In genomic region chr2:173073666-173074065, GRCm38 (mm10) we compare ENCODE assay signal across 24 mouse cellular contexts. TPM values are rescaled to one million over a fixed set of nuclear protein-coding genes. Genes with fewer than 3 reads are reported as not detected.
"Had no signal": no experiment of that assay in that cellular context is flagged by ENCODE, and none has a peak within 500 bp of the region (broad histone marks: within the 10 kb centered on the region; RNA-seq: fewer than 3 reads in every experiment).

No protein-coding gene starts in this region.

- ATAC-seq: midbrain, embryonic 13.5 days; midbrain, embryonic 16.5 days had no signal

- H3K36me3 ChIP-seq: limb, embryonic 10.5 days; limb, embryonic 13.5 days; lung, embryonic 15.5 days; midbrain, embryonic 10.5 days; midbrain, embryonic 13.5 days; neural tube, embryonic 13.5 days; stomach, embryonic 15.5 days had no signal

- H3K27me3 ChIP-seq: limb, embryonic 13.5 days; lung, embryonic 15.5 days; midbrain, embryonic 13.5 days; neural tube, embryonic 13.5 days; stomach, embryonic 15.5 days had no signal

- H3K9ac ChIP-seq: limb, embryonic 13.5 days; lung, embryonic 15.5 days; midbrain, embryonic 13.5 days; neural tube, embryonic 13.5 days; stomach, embryonic 15.5 days had no signal

- H3K9me3 ChIP-seq: limb, embryonic 10.5 days; lung, embryonic 15.5 days; neural tube, embryonic 13.5 days; stomach, embryonic 15.5 days had no signal

- H3K4me1 ChIP-seq: limb, embryonic 10.5 days; limb, embryonic 13.5 days; lung, embryonic 15.5 days; midbrain, embryonic 10.5 days; midbrain, embryonic 13.5 days; neural tube, embryonic 13.5 days; stomach, embryonic 15.5 days had no signal

- H3K27ac ChIP-seq: kidney, postnatal 0 days; layer of hippocampus, adult 2 months; limb, embryonic 10.5 days; limb, embryonic 13.5 days; lung, embryonic 15.5 days; midbrain, embryonic 10.5 days; midbrain, embryonic 13.5 days; neural tube, embryonic 13.5 days; stomach, embryonic 15.5 days had no signal

- DNase-seq: kidney, adult 18-20 months; kidney, postnatal 25 days; layer of hippocampus, adult 9-11 months; lung, adult 18-20 months; lung, postnatal 10 days; retina, postnatal 1 day; right cerebral cortex, postnatal 25 days; spleen, adult 18-20 months; thymus, adult 2 months; thymus, postnatal 14 days; thymus, postnatal 4 days had no signal

- H3K4me3 ChIP-seq: layer of hippocampus, adult 2 months; limb, embryonic 10.5 days; limb, embryonic 13.5 days; lung, embryonic 15.5 days; megakaryocyte, embryonic 14.5 days; midbrain, embryonic 10.5 days; midbrain, embryonic 13.5 days; myocyte; neural tube, embryonic 13.5 days; stomach, embryonic 15.5 days had no signal

- H3K4me2 ChIP-seq: limb, embryonic 13.5 days; lung, embryonic 15.5 days; midbrain, embryonic 13.5 days; neural tube, embryonic 13.5 days; stomach, embryonic 15.5 days had no signal

RNA-seq across cellular contexts. Expression of gene Ctcfl, which starts 45.7 kb away (rescaled TPM):
- polyA plus RNA-seq: kidney, postnatal 0 days; large intestine, adult 2 months; myocyte had no signal
